Mouse (Mus musculus): ENCODE data around the gene Adam12. TPM values are rescaled to one million over a fixed set of nuclear protein-coding genes. Genes with fewer than 3 reads are reported as not detected.
"Not testable (repeated sequence)": the region's sequence is repeated elsewhere in the genome, so short reads cannot be mapped to it uniquely, and the experiment has no call there.

Adam12 gene
- polyA plus RNA-seq, 1 experiment from 2014 or later, result 50.9 TPM

- Histone ChIP-seq H3K4me3 (ENCODE audit: low read depth, low read length) (no peak overlapping the region), H3K9me3 (ENCODE audit: low read depth, low read length) (no peaks in the 10 kb centered on the region), H3K36me3 (ENCODE audit: insufficient read depth) (peaks cover 10% of the 10 kb centered on the region; the same call in 1 of the 2 replicates), H3K4me1 (ENCODE audit: insufficient read depth) (no peaks in the 10 kb centered on the region), H3K9ac (no peak overlapping the region), H3K4me2 (no peak overlapping the region), H3K27ac (ENCODE audit: low read depth) (no peak overlapping the region), H3K27me3 (ENCODE audit: insufficient read depth, low read length) (no peaks in the 10 kb centered on the region)
- 83% methylated on average over 9 of the region's 9 CpGs for WGBS
- no peak for TF ChIP-seq CTCF (IDR thresholded peaks at IDR 0.05; ENCODE audit: low read depth)
- ATAC-seq (ENCODE audit: insufficient read depth) (no peak), DNase-seq (no peak)
Measured at GRCm38 (mm10) chr7:133891298-133891697, 340.6 kb downstream of the Adam12 start.

GRCm38 (mm10) chr7:133889986-133890385 lies 342.0 kb downstream of the Adam12 start:
- no peaks in the 10 kb centered on the region for H3K27me3 ChIP-seq (ENCODE audit: insufficient read depth, low read length)
- no peak overlapping the region for H3K27ac ChIP-seq (ENCODE audit: low read depth)
- H3K4me1 ChIP-seq (ENCODE audit: insufficient read depth), result no peaks in the 10 kb centered on the region
- H3K4me2 ChIP-seq, result no peak overlapping the region
- H3K36me3 ChIP-seq (ENCODE audit: insufficient read depth), result peaks cover 10% of the 10 kb centered on the region; the same call in 1 of the 2 replicates
- no peak overlapping the region for H3K9ac ChIP-seq
- TF ChIP-seq CTCF (IDR thresholded peaks at IDR 0.05; ENCODE audit: low read depth), result no peak
- WGBS, result 86% methylated on average over 4 of the region's 4 CpGs
- no peak overlapping the region for H3K4me3 ChIP-seq (ENCODE audit: low read depth, low read length)
- H3K9me3 ChIP-seq (ENCODE audit: low read depth, low read length), result no peaks in the 10 kb centered on the region
- DNase-seq (no peak), ATAC-seq (ENCODE audit: insufficient read depth) (no peak)

- no peaks in the 10 kb centered on the region for H3K4me1 ChIP-seq (ENCODE audit: insufficient read depth)
- TF ChIP-seq CTCF (IDR thresholded peaks at IDR 0.05; ENCODE audit: low read depth), result no peak
- no peak overlapping the region for H3K9ac ChIP-seq
- ATAC-seq (ENCODE audit: insufficient read depth), result no peak
- H3K4me3 ChIP-seq (ENCODE audit: low read depth, low read length), result no peak overlapping the region
- peak; percentile 12 for DNase-seq
- 78% methylated on average over 19 of the region's 19 CpGs for WGBS
- no peaks in the 10 kb centered on the region for H3K27me3 ChIP-seq (ENCODE audit: insufficient read depth, low read length)
- peaks cover 10% of the 10 kb centered on the region; the same call in 1 of the 2 replicates for H3K36me3 ChIP-seq (ENCODE audit: insufficient read depth)
- H3K9me3 ChIP-seq (ENCODE audit: low read depth, low read length), result no peaks in the 10 kb centered on the region
- H3K27ac ChIP-seq (ENCODE audit: low read depth), result no peak overlapping the region
- H3K4me2 ChIP-seq, result no peak overlapping the region
Measured at GRCm38 (mm10) chr7:133888926-133889920, 342.7 kb downstream of the Adam12 start.

GRCm38 (mm10) chr7:133884759-133885431 lies 347.1 kb downstream of the Adam12 start:
- H3K27me3 ChIP-seq (ENCODE audit: insufficient read depth, low read length); H3K4me2 ChIP-seq; H3K27ac ChIP-seq (ENCODE audit: low read depth); H3K4me1 ChIP-seq (ENCODE audit: insufficient read depth); H3K9ac ChIP-seq; H3K9me3 ChIP-seq (ENCODE audit: low read depth, low read length); H3K4me3 ChIP-seq (ENCODE audit: low read depth, low read length): not testable (repeated sequence)
- ATAC-seq (ENCODE audit: insufficient read depth), result peak; percentile 78
- WGBS, result 47% methylated on average over 5 of the region's 9 CpGs
- peaks cover 16% of the 10 kb centered on the region; the same call in 1 of the 2 replicates for H3K36me3 ChIP-seq (ENCODE audit: insufficient read depth)
- peak; percentile 30 for DNase-seq

- Histone ChIP-seq H3K27ac (ENCODE audit: low read depth) (no peak overlapping the region), H3K36me3 (ENCODE audit: insufficient read depth) (peaks cover 8% of the 10 kb centered on the region; the same call in 1 of the 2 replicates), H3K9me3 (ENCODE audit: low read depth, low read length) (no peaks in the 10 kb centered on the region), H3K4me1 (ENCODE audit: insufficient read depth) (no peaks in the 10 kb centered on the region), H3K4me2 (no peak overlapping the region), H3K9ac (no peak overlapping the region), H3K27me3 (ENCODE audit: insufficient read depth, low read length) (no peaks in the 10 kb centered on the region), H3K4me3 (ENCODE audit: low read depth, low read length) (no peak overlapping the region)
- no peak for ATAC-seq (ENCODE audit: insufficient read depth)
- TF ChIP-seq CTCF (IDR thresholded peaks at IDR 0.05; ENCODE audit: low read depth), result no peak
- no peak for DNase-seq
- WGBS, result 94% methylated on average over 8 of the region's 8 CpGs
Measured at GRCm38 (mm10) chr7:133879761-133880160, 352.2 kb downstream of the Adam12 start.

- no peak for DNase-seq
- WGBS, result 61% methylated on average over 17 of the region's 17 CpGs
- Histone ChIP-seq H3K27ac (ENCODE audit: low read depth) (no peak overlapping the region), H3K27me3 (ENCODE audit: insufficient read depth, low read length) (no peaks in the 10 kb centered on the region), H3K36me3 (ENCODE audit: insufficient read depth) (peaks cover 8% of the 10 kb centered on the region; the same call in 1 of the 2 replicates), H3K4me1 (ENCODE audit: insufficient read depth) (no peaks in the 10 kb centered on the region), H3K9ac (no peak overlapping the region), H3K4me2 (no peak overlapping the region), H3K4me3 (ENCODE audit: low read depth, low read length) (no peak overlapping the region), H3K9me3 (ENCODE audit: low read depth, low read length) (no peaks in the 10 kb centered on the region)
- no peak for TF ChIP-seq CTCF (IDR thresholded peaks at IDR 0.05; ENCODE audit: low read depth)
- peak; percentile 56; the same call in 1 of the 2 replicates for ATAC-seq (ENCODE audit: insufficient read depth)
Measured at GRCm38 (mm10) chr7:133876646-133877342, 355.2 kb downstream of the Adam12 start.

All from lung, embryonic 14.5 days (tissue).